Mouse (Mus musculus): ENCODE results near the gene Setd2. TPM values are rescaled to one million over a fixed set of nuclear protein-coding genes. Genes with fewer than 3 reads are reported as not detected.

Gene Setd2
- total RNA-seq, 2 experiments from 2014 or later = 62.6 to 67.6 TPM

DNA sequence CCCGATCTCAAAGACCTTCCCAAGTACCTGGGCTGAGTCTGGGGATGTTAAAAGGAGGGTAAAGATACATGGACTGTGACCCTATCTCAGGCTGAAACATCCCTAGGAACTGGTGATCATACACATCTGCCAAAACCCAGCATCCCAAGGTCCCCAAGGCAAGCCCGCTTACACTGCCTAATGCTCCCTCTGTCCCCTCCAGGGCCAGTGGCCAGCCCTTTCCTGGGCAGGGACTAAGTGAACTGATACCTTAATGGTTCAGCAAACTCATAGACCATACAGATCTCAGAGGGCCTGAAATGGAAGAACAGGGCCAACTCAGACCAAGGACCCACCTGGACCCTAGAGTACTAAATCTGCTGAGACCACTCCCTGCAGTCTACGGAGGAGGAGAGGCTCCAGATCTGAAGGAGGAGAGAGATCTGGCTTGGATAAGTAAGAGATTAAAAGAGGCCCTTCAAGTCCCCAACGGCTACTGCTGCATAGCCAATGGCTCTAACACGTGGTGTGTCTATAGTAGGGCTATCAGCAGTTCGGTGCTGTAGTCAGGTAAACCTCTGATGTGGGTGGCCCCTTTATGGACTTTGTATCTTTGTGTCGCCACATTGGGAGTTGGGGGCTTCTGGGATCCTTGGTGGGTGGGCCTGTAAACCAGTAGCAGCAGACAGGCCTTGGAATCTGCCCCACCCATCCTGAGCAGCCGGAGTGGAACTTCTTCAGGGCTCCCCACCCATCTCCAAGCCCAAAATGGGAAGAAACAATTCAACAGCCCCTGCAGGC, 91.2 kb downstream of the Setd2 start:
- no peak for DNase-seq

DNA sequence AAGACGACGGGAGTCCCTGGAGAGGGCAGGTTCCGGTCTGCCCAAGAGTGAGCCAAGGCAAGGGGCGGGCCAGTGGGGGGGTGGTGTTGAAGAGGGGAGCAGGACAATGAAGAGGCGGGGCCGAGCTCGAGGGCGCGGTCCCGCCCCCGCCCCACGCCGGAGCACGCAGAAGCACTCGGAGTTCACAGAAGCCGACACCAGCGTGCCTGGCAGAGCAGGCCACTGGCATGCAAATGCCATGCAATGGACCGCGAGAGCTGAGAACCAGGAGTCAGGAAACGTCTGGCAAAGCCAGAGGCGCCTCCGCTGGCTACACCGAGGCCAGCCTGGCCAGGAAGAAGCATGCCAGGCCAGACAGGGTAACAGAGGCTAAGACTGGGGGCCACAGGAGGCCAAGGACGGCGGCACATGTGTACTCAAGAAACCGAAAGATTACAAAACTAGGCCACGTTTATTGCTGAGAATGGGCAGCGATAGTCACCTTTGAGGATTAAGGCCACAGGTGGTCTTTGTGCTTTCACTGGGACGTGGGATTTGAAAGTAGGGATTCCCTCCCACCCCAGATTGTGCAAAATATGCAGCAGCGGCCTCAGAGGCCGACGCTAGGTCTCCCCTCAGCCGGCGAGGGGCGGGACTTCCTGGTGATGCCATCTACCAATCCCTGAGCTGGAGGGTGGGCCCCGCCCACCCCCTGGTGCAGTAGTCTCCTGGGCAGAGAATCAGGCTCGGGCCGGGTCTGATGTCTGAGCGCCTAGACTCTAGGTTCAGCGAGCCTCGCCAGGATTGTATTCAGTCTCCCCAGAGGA, 92.2 kb downstream of the Setd2 start, which contains the start of gene Nradd:
TSS of gene Nradd (minus strand) at position 92 of the 806 bp plus-strand sequence.
- DNase-seq = peak; percentile 82 to 86

DNA sequence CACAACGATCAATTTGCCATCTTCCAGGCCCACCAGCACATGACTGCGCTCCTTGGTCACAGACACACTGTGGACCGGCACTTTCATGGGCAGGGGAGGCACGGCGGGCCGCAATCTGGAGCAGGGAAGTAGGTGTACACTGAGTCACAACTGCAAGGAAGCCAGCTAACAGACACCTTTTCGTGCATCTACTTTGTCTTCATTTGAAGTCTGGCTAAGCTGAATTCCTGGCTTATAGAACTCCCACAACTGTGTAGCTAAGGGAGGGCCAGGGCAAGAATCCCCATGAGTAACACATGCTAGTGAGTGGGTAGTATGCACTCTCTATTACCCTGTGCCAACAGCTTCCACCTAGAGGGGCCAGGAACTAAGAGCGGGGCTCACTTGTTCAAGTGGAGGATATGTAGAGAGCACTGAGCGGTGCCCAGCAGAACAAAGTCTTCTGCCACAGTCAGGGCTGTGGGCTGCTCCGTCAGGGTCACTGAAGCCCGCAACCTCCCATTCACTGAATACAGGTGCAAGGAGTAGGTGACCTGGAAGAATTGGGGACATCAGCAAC, 93.0 kb downstream of the Setd2 start:
- DNase-seq = no peak

DNA sequence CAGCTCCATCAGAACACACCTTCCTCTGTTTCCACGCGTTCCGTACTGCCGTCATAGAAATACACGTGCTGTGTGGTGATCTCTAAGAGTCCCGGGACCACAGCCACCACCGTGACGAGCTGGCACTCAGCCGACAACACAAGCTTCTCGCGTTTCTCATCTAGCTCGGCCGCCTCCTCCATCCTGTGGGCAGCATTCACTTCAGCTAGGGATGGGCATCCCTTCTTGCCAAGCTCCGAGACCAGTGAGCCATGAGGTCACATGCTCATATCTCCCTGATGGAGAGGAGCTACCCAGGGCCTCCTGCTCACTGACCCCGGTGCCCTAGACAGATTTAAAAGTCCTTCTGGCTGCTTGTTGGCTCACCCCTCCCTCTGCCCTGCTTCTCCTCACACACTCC, 97.8 kb downstream of the Setd2 start:
- DNase-seq = no peak

DNA sequence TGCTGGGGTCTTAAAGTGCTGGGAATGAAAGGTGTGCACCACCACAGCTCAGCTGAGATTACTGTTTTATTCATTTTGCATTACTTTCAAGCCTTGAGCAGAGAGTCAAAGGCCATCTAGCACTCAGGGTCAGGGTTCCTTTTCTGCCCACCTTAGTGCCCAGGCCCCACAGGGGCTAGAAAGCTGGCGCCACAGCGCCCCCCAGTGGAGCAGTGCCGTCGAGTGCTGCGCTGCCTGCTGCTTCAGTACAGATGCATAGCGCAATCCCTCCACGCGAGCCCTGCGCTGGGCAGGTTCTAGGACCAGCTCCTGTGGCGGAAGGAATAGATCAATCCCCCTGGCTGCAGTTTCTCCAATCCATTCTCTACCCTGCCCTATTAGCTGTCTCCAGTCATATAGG, 98.8 kb downstream of the Setd2 start:
- no peak for DNase-seq

DNA sequence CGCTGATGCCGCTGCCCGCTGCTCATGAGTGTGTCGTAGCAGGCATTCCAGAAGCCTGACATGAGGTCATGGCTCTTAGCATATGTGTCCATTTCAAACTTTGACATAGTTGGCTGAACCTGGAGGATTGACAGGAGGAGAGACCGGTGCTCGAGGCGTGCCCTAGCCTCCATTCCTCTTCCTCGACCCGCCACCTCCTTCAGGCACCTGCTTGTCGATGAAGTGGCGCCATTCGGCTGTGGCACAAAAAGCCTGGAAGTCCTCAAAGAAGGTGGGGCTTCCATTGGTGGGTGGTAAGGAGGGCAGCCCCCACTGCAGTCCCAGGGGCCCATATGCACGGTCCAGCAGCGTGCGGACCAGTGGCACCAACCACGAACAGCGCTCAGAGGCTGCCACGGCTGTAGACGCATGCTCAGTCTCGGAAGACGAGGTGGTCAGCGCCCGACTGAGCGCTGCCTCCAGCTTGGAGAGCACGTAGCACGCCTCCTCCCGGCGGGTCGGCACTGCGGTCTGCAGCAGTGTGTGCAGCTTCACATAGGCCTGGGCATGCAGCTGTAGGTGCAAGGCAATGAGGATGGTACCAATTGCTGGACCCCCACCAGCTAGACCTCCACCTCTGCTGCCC, 99.4 kb downstream of the Setd2 start:
- no peak for DNase-seq

DNA sequence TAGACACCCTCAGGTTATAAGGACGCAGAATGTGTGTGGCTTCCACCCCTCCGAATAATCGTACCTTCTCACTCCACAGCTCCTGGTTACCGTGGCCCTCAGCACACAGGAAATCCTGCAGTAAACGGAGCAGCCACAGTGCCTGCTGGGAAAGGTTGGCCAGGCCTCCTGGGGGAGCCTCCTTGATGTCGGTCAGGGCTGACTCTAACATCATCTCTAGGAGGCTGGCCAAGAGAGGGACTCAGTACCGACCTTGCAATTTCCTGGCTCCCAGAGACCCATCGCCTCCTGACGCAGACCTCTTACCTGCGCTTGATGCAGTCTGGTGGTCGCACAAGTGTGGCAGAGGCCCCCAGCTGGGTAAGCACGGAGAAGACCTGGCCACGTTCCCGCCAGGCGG, 100.3 kb downstream of the Setd2 start:
- no peak for DNase-seq

DNA sequence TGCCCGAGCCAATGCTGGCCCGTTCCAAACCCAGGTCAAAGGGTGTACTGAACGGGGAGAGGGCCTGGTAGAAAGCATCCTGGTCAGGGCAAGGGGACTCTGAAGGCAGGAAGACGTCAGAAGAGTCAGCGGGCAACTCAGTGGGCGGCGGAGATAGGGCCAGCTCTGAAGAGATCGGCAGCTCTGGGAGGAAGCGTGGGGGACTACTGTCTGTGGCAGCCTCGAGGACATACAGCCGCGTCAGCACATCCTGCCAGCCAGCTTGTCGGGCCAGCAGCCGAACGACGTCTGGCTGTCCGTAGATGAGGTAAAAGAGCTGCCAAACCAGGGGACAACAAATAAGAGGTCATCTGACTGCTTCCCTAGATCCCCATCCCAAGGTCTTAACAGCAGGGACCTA, 101.5 kb downstream of the Setd2 start:
- no peak for DNase-seq

DNA sequence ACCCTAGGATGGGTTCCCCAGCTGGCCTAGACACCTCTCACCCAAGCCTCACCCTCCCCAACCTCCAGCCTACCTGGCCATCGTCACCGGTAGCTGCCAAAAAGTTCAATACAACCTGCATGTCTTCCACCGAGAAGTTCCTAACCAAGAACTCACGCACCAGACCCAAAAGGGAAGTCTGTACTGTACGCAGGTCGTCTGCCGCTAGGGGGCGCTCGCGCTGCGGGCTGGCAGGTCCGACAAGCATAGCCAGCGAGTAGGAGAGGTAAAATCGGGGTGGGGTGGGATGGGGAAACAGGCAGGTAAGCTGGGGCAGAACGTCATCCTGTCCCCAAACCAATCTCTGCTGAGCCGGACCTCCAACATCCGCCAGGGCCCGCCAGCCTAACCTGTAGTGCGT, 102.8 kb downstream of the Setd2 start:
- DNase-seq = peak; percentile 80

DNA sequence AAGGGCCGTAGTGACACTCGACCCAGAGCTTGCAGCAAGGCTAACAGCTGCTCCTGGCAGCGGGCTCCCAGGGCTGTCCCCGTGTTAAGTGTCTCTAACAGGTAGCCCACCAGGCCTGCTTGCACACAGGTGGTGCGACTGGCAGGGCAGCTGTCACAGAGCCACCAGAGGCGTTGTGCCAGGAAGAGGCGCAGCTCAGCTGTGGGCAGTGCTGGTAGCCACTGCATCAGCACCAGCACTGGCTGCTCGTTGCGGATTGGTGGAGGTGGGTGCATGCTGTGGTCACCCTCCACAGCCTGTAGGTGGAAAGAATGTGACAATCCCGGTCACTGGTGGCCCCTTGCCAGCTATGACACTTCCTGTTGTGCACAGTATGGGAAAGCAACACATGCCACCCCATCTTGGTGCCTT, 106.2 kb downstream of the Setd2 start:
- DNase-seq = no peak

DNA sequence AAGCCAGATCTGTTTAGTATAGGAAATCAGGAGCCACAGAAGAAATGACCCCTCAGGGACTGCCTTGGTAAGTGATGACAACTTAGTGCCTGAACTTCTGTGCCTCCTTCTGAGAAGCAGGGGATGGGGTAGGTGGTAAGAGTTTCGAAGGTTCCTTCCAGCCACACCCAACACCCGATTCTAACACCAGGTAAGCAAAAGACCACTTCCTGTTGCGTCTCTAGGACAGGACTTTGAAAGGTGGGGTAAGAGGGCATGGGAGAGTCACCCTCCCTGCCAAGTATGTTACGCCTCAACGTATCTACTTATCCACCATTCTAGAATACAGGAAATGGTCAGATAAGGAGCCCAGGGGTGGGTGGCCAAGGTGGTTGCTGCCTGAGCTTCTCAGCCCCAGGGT, 108.6 kb downstream of the Setd2 start:
- no peak for DNase-seq

DNA sequence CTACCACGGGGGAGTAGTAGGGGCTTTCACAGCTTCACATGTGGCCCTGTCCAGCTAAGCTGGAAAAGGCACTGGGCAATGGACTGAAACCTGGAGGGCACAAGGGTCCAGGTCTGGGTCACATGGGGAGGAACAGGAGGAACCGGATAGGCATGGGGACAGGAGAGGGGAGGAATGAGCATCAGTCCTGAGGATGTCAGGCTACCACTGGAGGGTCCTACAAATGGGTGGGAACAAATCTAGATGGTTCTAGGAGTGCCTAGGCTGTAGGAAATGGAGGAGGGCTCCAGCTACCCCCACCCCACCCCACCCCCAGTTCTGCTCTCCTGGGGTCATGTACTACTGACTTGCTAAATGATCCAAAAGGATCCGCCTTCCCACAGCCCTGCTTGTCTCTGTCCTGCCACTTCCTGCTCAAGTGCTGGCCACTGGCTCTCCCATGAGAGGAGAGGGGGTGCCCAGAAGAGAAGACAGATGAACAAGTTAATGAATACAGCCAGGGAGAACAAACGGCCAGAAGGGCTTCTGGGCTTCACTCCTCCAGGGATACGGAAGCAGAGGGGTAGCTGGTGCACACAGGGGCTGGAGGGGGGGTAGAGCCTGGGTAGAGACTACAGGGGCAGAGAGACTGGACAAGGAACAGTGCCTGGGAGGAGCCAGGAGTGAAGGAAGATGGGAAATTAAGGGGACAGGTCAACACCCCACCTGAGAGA, 110.6 kb downstream of the Setd2 start:
- no peak for DNase-seq

DNA sequence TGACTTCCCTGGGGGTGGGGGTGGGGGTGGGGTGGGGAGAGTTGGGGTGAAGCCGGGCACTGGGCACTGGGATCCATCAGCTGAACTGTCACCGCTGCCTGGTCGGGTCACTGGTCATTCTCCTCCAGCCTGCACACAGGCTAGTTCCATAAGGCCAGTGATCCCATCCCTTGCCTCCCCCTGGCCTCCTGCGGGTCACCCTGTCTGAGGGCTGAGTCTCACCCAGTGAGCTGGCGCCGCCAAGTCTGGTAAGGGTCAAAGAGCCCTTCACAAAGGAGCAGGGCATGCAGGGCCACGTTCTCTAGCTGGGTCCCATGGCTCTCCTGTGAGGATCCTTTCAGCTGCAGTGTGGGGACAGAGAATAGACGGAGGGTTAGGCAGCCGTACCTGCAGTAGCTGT, 111.4 kb downstream of the Setd2 start:
- DNase-seq = no peak

DNA sequence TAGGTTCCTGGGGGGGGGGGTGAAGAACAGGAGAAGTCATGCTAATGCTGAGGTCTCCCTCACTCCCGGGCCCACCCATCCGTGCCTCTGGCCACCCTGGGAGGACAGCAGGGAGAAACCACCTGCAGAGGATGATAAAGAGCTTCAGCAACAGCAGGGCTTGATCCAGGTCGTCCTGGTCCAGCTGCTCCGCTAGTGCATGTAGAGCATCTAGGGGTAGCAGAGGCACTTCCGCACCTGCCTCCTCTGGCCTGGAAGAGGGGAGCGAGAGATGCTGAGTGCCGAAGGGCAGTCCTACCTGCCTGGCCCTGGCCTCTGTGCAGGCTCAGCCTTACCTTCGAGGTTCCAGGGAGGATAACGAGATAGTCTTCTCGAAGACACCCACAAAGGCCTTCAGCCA, 111.9 kb downstream of the Setd2 start:
- DNase-seq = no peak

DNA sequence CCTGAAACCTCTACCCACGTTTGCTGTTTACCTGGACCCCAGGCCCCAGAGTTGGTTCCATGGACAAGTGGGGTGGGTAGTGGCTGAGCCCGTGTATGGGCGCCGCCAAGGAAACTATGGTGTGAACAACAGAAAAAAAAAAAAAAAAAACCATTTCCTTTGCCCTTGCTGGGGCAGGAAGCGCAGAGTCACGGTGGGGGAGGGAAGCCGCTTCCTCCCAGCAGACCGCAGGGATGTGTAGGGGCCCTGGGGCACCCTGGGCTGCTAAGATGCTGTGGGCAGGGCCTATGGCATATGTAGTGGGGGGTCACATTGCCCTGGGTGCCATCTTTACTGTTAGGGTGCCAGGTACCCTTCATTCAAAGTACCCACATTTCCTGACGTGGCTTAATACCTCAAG, 112.8 kb downstream of the Setd2 start:
- no peak for DNase-seq

DNA sequence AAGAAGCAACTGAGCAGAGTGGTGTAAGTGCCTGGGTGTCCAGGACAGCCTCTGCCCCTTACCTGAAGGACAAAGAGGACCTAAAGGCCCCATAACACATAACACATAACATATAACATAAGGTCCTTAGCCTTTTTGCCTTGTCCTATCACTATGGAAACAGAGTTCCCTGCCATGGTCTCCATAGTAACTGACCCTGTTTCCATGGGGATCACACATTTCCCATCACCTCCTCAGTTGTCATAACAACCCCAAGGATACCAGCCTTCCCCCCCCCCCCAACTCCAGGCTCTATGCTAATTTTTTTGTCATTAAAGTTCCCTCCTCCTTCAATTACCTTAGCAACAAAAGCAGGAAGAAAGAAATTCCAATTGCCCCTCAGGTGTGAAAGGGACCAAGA, 117.4 kb downstream of the Setd2 start:
- no peak for DNase-seq

DNA sequence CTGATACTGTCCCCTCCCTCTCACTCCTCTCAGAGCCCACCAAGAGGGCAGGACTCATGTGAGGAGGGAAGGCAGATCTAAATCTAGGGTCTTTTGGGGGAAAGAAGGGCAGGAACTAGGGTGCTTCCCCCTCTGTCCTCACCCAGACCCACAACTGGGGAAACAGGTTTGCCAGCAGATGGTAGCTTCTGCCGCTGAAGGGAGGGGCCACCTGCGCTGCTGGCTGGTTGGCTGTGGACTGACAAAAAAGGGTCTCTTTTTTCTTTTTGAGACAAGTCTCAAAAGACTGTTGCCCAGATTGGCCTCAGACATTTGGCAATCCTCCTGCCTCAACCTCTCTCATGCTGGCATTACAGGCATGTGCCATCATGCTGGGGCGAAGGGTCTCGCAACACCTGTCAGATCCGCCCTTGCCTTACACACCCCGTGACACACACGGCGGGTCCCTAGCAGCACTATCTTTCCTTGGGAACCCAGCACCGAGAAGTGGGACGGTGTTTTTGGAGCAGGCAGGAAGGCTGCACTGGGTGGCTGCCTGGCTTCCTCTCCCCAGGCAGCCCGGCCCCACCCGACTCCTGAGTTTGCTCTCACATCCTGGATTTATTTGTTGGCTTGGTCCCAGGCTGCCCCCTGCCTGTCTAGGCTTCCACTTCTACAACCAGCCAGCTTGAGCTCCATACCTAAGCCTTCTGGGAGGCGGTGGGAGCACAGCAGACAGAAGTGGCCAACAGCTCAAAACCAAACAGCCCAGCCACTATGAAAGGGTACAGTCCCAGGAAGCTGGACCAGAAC, 119.7 kb downstream of the Setd2 start:
- no peak for DNase-seq

DNA sequence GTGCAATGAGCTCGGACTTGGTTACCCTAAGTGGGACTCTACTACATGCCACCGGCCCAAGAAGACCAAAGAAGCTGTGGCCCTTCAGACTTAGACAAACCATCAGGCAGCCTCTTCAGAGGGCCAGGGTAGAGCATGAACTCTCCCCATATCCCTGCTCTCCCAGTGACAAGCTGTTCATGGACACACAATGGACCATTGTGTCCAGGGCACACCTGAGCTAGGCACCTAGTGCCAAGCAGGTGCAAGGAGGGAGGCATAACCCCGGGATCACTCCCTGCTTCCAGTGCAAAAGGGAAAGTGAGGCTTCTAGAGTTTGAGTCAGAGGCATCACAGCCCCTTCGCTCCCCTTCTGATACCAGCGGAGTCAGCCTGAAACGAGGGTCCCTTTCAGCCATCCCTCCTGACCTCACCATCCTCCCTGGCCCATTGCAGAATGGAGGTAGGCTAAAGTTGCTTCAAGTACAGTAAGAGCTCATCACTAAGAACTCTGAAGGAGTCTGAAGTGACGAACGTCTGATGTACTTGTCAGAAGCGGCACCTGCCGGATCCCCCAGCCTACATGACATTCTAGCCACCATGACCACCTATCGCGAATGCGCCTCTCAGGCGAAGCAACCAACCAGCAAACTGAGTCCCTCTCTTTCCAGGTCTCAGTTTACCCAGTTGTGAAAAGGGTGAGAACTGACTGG, 120.7 kb downstream of the Setd2 start:
- no peak for DNase-seq

DNA sequence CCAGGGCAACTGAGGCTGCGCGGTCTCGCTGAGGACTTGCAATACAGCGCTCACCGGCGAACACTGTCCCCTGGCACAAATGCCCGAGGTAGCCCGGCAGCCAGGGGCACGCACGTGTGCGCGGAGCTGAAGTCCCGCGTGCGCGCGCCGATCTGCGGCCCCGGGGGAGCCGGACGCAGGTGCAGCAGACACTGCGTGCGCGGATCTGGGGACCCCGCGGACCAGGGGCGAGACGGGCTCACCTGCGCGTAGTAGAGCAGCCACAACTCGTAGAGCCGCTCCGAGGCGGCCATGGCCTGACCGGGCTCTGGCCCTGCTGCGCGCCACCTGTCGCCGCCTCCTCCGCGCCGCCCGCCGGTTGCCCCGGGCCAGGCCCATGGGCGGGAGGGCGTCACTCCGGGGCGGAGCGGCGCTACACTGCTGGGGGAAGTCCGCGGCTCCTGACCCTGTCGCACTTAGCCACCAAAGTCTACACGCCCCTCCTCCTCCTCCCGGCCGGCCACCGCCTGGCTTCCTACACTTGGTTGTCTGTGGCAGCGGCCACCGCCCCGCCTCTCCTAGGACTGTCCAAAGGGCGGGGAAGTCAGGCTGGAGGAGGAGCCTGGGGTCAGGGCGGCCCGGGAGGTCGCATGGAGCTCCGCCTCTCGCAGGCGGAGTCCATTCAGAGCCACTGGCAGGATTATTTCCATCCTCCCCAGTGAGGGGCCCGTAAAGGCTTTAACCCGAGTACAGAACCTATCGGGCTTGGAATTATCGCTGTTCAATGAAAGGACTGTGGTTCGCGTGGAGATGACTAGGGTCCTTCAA, 121.5 kb downstream of the Setd2 start, which contains the start of gene Nbeal2:
TSS of gene Nbeal2 (minus strand) at position 507 of the 807 bp plus-strand sequence.
- DNase-seq = peak; percentile 80 to 85
